Mouse (Mus musculus): ENCODE results near the gene Slc22a23. TPM values are rescaled to one million over a fixed set of nuclear protein-coding genes. Genes with fewer than 3 reads are reported as not detected.

Slc22a23 gene
- polyA plus RNA-seq (2012; ENCODE audit: low replicate concordance): 20.2 and 21.0 TPM in 2 replicates

DNA sequence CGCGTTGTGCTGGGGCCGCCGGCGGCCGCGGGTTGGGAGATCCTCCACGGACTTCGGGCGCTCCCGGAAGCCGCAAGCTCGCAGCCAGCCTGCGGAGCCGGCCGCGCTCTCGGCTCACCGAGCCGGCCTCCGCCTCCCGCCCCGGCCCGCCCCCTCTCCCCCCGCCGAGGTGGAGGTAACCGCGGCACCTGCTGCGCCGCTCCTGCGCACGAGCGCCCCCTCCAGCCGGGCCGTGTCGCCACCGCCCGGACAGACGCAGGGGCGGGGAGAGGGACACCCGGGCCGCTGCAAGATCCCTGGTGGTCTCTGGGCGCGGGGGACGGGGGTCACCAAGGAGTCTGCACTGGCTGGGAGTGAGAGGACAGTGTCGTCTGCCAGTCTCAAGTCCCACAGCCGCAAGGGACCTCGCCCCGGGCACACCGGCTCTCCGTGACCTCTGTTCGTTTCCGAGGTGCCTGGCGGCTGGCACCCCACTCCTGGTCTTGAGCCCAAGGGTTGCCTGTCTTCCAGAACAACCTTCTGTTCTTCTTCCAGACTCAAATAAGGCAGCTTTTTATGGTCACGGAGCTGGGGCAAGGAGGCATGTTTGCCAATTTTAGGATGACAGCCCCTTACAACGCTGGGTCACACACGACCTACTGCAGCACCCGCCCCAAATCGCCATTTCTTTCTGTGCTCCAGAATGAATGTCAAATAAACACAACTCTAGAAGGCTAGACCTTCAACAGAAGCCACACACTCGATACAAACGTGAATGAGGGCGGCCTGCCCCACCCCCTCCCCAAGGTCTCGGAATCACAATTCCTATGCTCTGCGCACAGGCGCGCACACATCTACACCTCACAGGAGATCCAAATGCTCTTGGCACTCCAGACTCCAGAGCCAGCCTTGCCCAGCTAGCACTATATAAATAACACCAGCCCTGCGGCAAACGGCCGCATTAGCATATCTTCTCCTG is at the start of gene Slc22a23:
Gene Slc22a23, minus strand, starts transcription at position 55 of the 958 bp plus-strand sequence.

DNA sequence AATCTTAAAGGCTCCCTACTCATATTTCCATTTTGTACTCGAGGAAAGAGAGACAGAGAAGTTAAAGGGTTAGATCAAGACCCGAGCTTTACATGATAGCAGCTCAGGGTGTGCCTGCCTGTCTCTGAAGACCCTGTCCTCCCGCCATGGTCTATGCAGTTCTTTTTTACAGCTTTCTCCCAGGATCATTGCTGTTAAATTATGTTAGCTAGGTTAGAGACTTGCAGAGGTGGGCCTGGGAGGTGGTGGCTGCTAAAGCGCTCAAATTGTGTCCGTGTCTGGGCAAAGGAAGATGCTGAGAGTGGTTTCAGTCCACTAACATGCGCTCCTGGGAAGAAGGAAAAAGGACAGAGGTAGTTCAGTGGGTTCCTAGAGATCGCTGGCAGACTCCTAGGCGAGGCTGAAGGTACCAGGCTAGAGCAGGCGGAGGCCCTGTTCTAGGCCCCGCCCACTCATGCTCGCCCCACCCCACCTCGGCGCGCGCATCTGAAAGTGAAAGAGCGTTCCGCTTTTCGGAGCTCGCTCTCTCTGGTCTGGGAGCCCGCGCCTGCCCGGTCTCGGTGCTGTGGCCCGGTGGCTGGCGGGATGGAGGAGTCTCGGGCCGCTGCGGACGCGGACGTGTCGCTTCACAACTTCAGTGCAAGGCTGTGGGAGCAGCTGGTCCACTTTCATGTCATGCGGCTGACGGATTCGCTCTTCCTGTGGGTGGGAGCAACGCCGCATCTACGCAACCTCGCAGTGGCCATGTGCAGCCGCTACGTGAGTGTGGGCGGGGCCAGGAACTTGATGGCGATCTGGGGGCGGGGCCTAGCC is 182.3 kb downstream of the Slc22a23 start, which contains the start of gene Psmg4:
Gene Psmg4, plus strand, starts transcription at position 474 of the 813 bp plus-strand sequence.

DNA sequence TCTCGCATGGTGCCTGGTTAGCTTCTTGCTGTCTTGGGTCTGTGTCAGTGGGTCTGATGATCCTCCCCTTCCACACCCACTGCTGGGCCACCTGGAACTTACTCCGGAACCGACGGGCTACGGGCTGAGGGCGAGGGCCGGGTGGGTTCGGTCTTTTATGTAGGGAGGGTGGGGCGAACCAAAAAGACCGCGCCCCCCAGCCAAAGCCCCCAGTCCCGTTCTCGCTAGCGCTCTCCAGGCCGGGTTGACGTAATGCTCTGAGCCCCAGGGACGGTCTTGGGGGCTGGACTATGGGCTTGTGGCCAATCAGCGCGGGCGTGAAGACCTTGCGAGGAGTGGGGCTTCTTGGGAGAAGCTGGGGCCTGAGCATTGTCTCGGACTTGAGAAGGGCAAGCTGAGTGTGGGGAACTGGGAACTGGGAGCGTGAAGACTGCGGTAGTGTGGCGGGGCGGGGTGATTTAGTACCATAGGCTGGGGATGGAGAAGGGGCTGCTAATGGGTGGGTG is 214.7 kb downstream of the Slc22a23 start, which contains the start of gene Tubb2b:
Gene Tubb2b, minus strand, starts transcription at position 241 of the 506 bp plus-strand sequence.

Other genes with a start within 250 kb of the Slc22a23 start
- gene Tubb2b, start 214.7 kb downstream of the Slc22a23 start, polyA plus RNA-seq (2012; ENCODE audit: low replicate concordance): 5.4 and 8.5 TPM in 2 replicates
- 45.7 and 63.0 TPM in 2 replicates for gene Psmg4, start 182.2 kb downstream of the Slc22a23 start, polyA plus RNA-seq (2012; ENCODE audit: low replicate concordance)

Data from hematopoietic multipotent progenitor cell, adult 10-12 weeks (in vitro differentiated cells).